Mouse (Mus musculus) embryonic facial prominence, embryonic 15.5 days (tissue): ENCODE results near the gene Sf3a1. TPM values are rescaled to one million over a fixed set of nuclear protein-coding genes. Genes with fewer than 3 reads are reported as not detected.
A peak's percentile ranks its signal among the peaks of the same experiment; 100 is the strongest.
"Not testable (repeated sequence)": the region's sequence is repeated elsewhere in the genome, so short reads cannot be mapped to it uniquely, and the experiment has no call there.

Experiments
- ATAC-seq: fragments of 200-750 bp; cut with Nextera tagmentation; 2 replicates; pipeline ENCODE4 v1.8.0; 2017; ENCODE audit warnings: low read depth, moderate TSS enrichment; ENCODE audit not compliant: insufficient number of reproducible peaks, low FRiP score, low TSS enrichment
- H3K27ac ChIP-seq: fragments of 300-500 bp; sonication (generic); replicated peaks from 2 replicates; pipeline ENCODE4 v1.5.1; 2015; ENCODE audit warnings: mild to moderate bottlenecking, inconsistent platforms
- H3K27me3 ChIP-seq: fragments of 300-500 bp; sonication (generic); 2 replicates; pipeline ENCODE4 v1.6.1; 2015; ENCODE audit warnings: inconsistent platforms
- H3K36me3 ChIP-seq: fragments of 300-500 bp; sonication (generic); 2 replicates; pipeline ENCODE4 v1.6.1; 2015; ENCODE audit warnings: mild to moderate bottlenecking, inconsistent platforms
- H3K4me1 ChIP-seq: fragments of 300-500 bp; sonication (generic); 2 replicates; pipeline ENCODE4 v1.6.1; 2015; ENCODE audit warnings: inconsistent platforms
- H3K4me2 ChIP-seq: fragments of 300-500 bp; sonication (generic); replicated peaks from 2 replicates; pipeline ENCODE4 v1.6.1; 2015; ENCODE audit warnings: mild to moderate bottlenecking, inconsistent platforms
- H3K4me3 ChIP-seq: fragments of 300-500 bp; sonication (generic); replicated peaks from 2 replicates; pipeline ENCODE4 v1.5.1; 2015; ENCODE audit warnings: mild to moderate bottlenecking, inconsistent platforms
- H3K9ac ChIP-seq: fragments of 300-500 bp; sonication (generic); 2 replicates; pipeline ENCODE4 v1.6.1; 2015; ENCODE audit warnings: inconsistent platforms
- H3K9me3 ChIP-seq: fragments of 300-500 bp; sonication (generic); replicated peaks from 2 replicates; pipeline ENCODE4 v1.6.1; 2016; ENCODE audit warnings: inconsistent platforms
- WGBS: fragments of 180-500 bp; shearing (Covaris S2); methylation state at CpG from one replicate; pipeline ENCODE4 v1.1.7; 2015; 5-methylcytosine and 5-hydroxymethylcytosine counted together
- polyA plus RNA-seq: library from polyadenylated mRNA; unstranded; fragments of >200 nt; fragmentation: Nextera tagmentation; extraction: Ambion mirVana; gene quantifications from 2 replicates; pipeline ENCODE4 v1.2.1, GENCODE M21; 2015

The Sf3a1 gene
- 50.5 and 57.7 TPM in 2 replicates for polyA plus RNA-seq

- Histone ChIP-seq H3K9me3 (no peaks in the 10 kb centered on the region), H3K27me3 (no peaks in the 10 kb centered on the region), H3K4me1 (peaks cover 60% of the 10 kb centered on the region), H3K27ac (peak within 1 kb of the TSS; percentile 90), H3K4me3 (peak within 1 kb of the TSS; percentile 91), H3K4me2 (peak within 1 kb of the TSS; percentile 78), H3K36me3 (peaks cover 14% of the 10 kb centered on the region), H3K9ac (peak within 1 kb of the TSS; percentile 81)
- under 1% methylated on average over 54 of the region's 54 CpGs for WGBS
- peak; percentile 89 for ATAC-seq
These were observed at the start of gene Sf3a1, which contains the start of gene Ccdc157 for GRCm38 (mm10) chr11:4159808-4160708. Gene Sf3a1, plus strand, starts transcription at chr11:4160350. Gene Ccdc157, minus strand, starts transcription at chr11:4160293.

- no peak overlapping the region for H3K4me3 ChIP-seq
- WGBS, result 85% methylated on average over 4 of the region's 4 CpGs
- no peak overlapping the region for H3K9ac ChIP-seq
- H3K9me3 ChIP-seq, result no peaks in the 10 kb centered on the region
- H3K27ac ChIP-seq, result no peak overlapping the region
- no peaks in the 10 kb centered on the region for H3K27me3 ChIP-seq
- no peak overlapping the region for H3K4me2 ChIP-seq
- ATAC-seq, result no peak
- 0 out of 2 replicates have a peak, but pooled peaks cover 9% of the 10 kb centered on the region for H3K36me3 ChIP-seq
- H3K4me1 ChIP-seq, result peaks cover 13% of the 10 kb centered on the region
These were observed 48.1 kb upstream of the Sf3a1 start for GRCm38 (mm10) chr11:4112033-4112432.

GRCm38 (mm10) chr11:4112861-4113260 is 47.3 kb upstream of the Sf3a1 start:
- 82% methylated on average over 6 of the region's 6 CpGs for WGBS
- ATAC-seq, result no peak

GRCm38 (mm10) chr11:4113496-4113895 is 46.7 kb upstream of the Sf3a1 start:
- H3K9me3 ChIP-seq, result no peaks in the 10 kb centered on the region
- H3K27me3 ChIP-seq, result no peaks in the 10 kb centered on the region
- no peak overlapping the region for H3K4me3 ChIP-seq
- peaks cover 25% of the 10 kb centered on the region for H3K4me1 ChIP-seq
- H3K36me3 ChIP-seq, result 0 out of 2 replicates have a peak, but pooled peaks cover 9% of the 10 kb centered on the region
- ATAC-seq, result no peak
- 79% methylated on average over 4 of the region's 4 CpGs for WGBS
- H3K4me2 ChIP-seq, result no peak overlapping the region
- no peak overlapping the region for H3K27ac ChIP-seq
- no peak overlapping the region for H3K9ac ChIP-seq

More at GRCm38 (mm10) chr11:4112861-4113260, 47.3 kb upstream of the Sf3a1 start:
- H3K36me3 ChIP-seq, result 0 out of 2 replicates have a peak, but pooled peaks cover 9% of the 10 kb centered on the region
- H3K27ac ChIP-seq, result no peak overlapping the region
- H3K9me3 ChIP-seq, result no peaks in the 10 kb centered on the region
- H3K4me2 ChIP-seq, result no peak overlapping the region
- no peak overlapping the region for H3K9ac ChIP-seq
- peaks cover 19% of the 10 kb centered on the region for H3K4me1 ChIP-seq
- no peaks in the 10 kb centered on the region for H3K27me3 ChIP-seq
- H3K4me3 ChIP-seq, result no peak overlapping the region

- H3K4me1 ChIP-seq, result peaks cover 30% of the 10 kb centered on the region
- H3K4me2 ChIP-seq, result no peak overlapping the region
- no peak for ATAC-seq
- H3K27me3 ChIP-seq, result 0 out of 2 replicates have a peak, but pooled peaks cover 3% of the 10 kb centered on the region
- H3K4me3 ChIP-seq, result no peak overlapping the region
- no peak overlapping the region for H3K27ac ChIP-seq
- no peaks in the 10 kb centered on the region for H3K9me3 ChIP-seq
- WGBS, result 85% methylated on average over 6 of the region's 6 CpGs
- no peak overlapping the region for H3K9ac ChIP-seq
- 0 out of 2 replicates have a peak, but pooled peaks cover 9% of the 10 kb centered on the region for H3K36me3 ChIP-seq
These were observed 46.2 kb upstream of the Sf3a1 start for GRCm38 (mm10) chr11:4113970-4114369.

GRCm38 (mm10) chr11:4114541-4114940 is 45.6 kb upstream of the Sf3a1 start:
- 77% methylated on average over 6 of the region's 6 CpGs for whole genome bisulfite sequencing
- not testable (repeated sequence) for H3K27me3 ChIP-seq, H3K4me3 ChIP-seq, H3K4me2 ChIP-seq, ATAC-seq, H3K9me3 ChIP-seq, H3K27ac ChIP-seq, H3K36me3 ChIP-seq, H3K9ac ChIP-seq
- H3K4me1 ChIP-seq, result peaks cover 31% of the 10 kb centered on the region

GRCm38 (mm10) chr11:4115407-4115806 is 44.7 kb upstream of the Sf3a1 start:
- no peaks in the 10 kb centered on the region for H3K9me3 ChIP-seq
- H3K36me3 ChIP-seq, result 0 out of 2 replicates have a peak, but pooled peaks cover 7% of the 10 kb centered on the region
- no peak overlapping the region for H3K4me2 ChIP-seq
- no peak for ATAC-seq
- no peak overlapping the region for H3K4me3 ChIP-seq
- H3K27me3 ChIP-seq, result peaks cover 14% of the 10 kb centered on the region; the same call in 1 of the 2 replicates
- WGBS, result 87% methylated on average over 4 of the region's 4 CpGs
- H3K27ac ChIP-seq, result no peak overlapping the region
- peaks cover 31% of the 10 kb centered on the region for H3K4me1 ChIP-seq
- H3K9ac ChIP-seq, result no peak overlapping the region

GRCm38 (mm10) chr11:4116458-4117141 is 43.5 kb upstream of the Sf3a1 start:
- Histone ChIP-seq H3K27me3 (peaks cover 14% of the 10 kb centered on the region; the same call in 1 of the 2 replicates), H3K4me2 (no peak overlapping the region), H3K27ac (no peak overlapping the region), H3K9ac (no peak overlapping the region), H3K4me3 (no peak overlapping the region), H3K9me3 (no peaks in the 10 kb centered on the region), H3K4me1 (peaks cover 31% of the 10 kb centered on the region), H3K36me3 (no peaks in the 10 kb centered on the region)
- no peak for ATAC-seq
- WGBS, result 44% methylated on average over 11 of the region's 11 CpGs

- Histone ChIP-seq H3K36me3 (no peaks in the 10 kb centered on the region), H3K4me1 (peaks cover 31% of the 10 kb centered on the region), H3K4me2 (peak overlapping the region; percentile 95), H3K27ac (no peak overlapping the region), H3K9me3 (no peaks in the 10 kb centered on the region), H3K4me3 (peak overlapping the region; percentile 56), H3K27me3 (peaks cover 17% of the 10 kb centered on the region; the same call in 1 of the 2 replicates), H3K9ac (peak overlapping the region; percentile 49; the same call in 1 of the 2 replicates)
- ATAC-seq, result no peak
- 28% methylated on average over 3 of the region's 3 CpGs for WGBS
These were observed 42.6 kb upstream of the Sf3a1 start for GRCm38 (mm10) chr11:4117372-4118071.

- peak; percentile 43; the same call in 1 of the 2 replicates for ATAC-seq
- peak overlapping the region; percentile 45; the same call in 1 of the 2 replicates for H3K27ac ChIP-seq
- H3K4me1 ChIP-seq, result peaks cover 30% of the 10 kb centered on the region
- peak overlapping the region; percentile 49 for H3K9ac ChIP-seq
- H3K9me3 ChIP-seq, result no peaks in the 10 kb centered on the region
- 2% methylated on average over 41 of the region's 41 CpGs for WGBS
- H3K4me2 ChIP-seq, result peak overlapping the region; percentile 95
- peaks cover 17% of the 10 kb centered on the region; the same call in 1 of the 2 replicates for H3K27me3 ChIP-seq
- no peaks in the 10 kb centered on the region for H3K36me3 ChIP-seq
- peak overlapping the region; percentile 56 for H3K4me3 ChIP-seq
These were observed 41.8 kb upstream of the Sf3a1 start for GRCm38 (mm10) chr11:4118081-4118921.
